Mouse (Mus musculus) liver (tissue): ENCODE data around the gene Triobp.

Experiments used
- DNase-seq: peaks from one replicate; pipeline ENCODE4 v3.0.0-alpha.2; 2020; ENCODE audit warnings: mixed read lengths

Gene Triobp

GRCm38 (mm10) chr15:78926021-78926919, 21.3 kb upstream of the Triobp start, which contains the start of gene Lgals1:
Gene Lgals1, plus strand, starts transcription at chr15:78926725.
- DNase-seq = peak; percentile 93

DNA sequence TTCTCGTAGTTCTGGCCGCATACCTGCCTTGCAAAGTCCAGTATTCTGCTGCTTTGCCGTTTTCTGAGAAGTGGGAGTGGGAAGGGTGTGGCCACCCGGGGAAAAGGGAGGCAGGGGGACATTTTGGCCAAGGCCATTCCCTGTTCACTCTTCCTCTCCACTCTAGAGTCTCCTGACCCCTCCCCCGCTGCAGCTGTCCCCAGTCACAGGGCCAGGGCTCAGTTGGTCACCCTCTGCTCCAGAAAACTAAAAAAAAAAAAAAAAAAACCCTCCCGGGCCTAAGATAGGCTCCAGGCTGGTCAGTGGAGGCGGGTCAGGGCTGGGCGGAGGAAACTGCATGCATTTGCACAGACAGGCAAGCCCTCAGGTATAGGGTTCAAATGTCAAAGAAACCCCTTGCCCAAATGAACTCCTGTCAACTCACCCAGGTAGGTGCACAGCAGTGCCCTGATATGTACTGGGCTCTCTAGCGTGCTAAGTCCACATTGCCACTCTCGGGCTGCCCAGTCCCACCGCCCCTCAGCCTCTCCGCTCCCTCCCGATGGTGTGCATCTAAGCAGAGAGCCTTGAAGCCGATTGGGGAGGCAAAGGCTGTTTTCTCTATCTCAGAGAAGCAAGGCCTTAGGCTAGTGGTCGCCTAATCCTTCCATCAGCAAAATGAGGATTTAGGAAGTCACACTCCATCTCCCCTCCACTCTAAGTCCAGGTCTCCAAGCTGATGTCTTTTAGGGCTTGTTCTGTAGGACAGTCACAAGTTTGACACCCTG, 20.3 kb upstream of the Triobp start:
- DNase-seq = peak; percentile 52

- peak; percentile 90 for DNase-seq
Measured at GRCm38 (mm10) chr15:78927788-78928457, 19.6 kb upstream of the Triobp start.

DNA sequence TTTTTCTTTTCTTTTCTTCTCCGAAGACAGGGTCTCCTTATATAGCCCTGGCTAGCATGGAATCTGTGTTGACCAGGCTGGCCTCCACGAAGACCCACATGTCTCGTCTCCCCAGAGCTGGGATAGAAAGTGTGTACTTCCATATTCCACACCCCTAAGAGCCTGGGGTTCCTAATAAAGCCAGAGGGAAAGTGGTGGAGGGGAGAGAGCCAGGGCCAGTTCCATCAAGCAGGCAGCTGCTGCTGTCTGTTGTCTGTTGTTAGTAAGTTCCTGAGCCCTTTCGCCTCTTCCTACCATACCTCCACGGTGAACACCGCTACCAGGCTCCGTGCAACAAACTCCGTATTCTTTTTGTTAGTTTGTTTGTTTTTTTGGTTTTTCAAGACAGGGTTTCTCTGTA, 19.0 kb upstream of the Triobp start:
- DNase-seq = no peak

DNA sequence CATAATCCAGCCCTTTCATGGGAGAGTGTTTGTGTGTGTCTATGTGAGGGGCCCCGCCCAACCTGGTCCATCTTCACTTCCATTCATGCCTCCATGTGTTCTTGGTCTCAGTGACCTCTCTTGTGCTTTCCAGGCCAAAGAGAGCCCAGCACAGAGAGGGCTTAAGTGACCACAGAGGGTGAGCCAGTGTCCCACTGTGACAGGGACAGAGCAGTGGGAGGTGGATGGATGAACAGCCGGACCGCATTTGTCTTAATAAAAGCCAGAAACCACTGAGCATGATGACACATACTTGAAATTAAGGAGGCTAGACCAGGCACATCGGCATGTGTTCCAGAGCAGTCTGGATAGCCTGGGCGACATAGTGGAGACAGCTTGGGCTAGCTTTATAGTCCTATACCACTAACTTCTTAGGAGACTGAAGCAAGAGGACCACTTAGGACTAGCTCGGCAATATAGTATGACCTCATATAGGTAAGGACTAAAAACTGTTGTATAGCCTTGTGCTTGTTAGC, 17.3 kb upstream of the Triobp start:
- no peak for DNase-seq

- DNase-seq = no peak
Measured at GRCm38 (mm10) chr15:78930801-78931426, 16.6 kb upstream of the Triobp start.

- peak; percentile 74 for DNase-seq
Measured at GRCm38 (mm10) chr15:78931577-78931976, 15.9 kb upstream of the Triobp start.

- peak; percentile 85 for DNase-seq
Measured at GRCm38 (mm10) chr15:78934784-78935320, 12.7 kb upstream of the Triobp start, which contains the start of gene Nol12. Gene Nol12, plus strand, starts transcription at chr15:78934933.

DNA sequence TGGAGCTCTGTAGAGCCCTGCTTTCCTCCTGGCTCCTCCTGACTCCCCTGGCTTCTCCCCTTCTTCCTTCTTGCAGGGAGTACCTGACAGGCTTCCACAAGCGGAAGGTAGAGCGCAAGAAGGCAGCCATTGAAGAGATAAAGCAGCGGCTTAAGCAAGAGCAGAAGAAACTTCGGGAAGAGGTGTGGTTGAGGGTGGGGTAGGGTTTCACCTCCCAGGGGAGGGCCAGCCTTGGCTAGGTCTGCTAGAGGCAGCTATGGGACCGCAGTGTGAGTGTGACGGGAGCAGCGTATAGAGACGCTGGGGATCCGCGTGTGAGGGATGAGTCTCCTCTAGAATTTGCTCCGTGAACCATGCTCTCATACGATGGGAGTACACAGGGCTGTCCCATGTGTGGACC, 11.1 kb upstream of the Triobp start:
- DNase-seq = peak; percentile 75

DNA sequence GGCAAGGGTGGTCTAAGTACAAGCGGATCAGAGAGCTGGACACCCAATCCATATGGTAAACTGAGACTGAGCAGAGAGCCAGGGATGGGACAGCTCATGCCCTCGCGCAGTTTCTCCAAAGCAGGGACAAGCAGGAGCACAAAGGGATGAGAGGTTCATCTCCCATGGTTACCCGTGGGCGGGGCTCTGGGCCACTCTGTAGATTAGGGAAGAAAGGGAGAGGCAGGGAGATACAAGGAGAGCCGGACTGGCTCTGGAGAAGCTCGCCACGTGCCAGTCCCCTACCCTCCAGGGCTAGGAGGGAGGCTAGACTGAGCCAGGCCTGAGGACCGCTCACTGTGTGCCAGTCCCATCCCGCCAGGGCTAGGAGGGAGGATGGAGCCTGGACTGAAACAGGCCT, 10.2 kb upstream of the Triobp start:
- no peak for DNase-seq

GRCm38 (mm10) chr15:78937963-78938362, 9.6 kb upstream of the Triobp start:
- DNase-seq = no peak

DNA sequence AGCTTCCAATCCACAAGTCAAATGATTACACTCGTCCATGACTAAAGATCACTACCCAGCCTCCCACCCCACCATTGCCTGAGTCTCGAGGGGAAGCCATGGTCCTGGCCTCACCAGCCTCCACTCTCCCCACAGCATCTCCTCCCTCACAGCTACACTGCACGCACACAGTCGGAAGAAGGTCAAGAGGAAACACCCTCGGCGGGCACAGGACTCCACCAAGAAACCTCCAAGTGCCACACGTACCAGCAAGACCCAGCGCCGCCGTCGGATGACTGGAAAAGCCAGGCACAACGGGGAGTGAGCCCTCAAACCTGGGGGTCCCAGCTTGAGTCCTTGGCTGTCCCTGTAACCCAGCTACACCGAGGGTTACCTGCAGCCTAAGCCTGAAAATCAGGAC, 7.2 kb upstream of the Triobp start:
- DNase-seq = no peak

DNA sequence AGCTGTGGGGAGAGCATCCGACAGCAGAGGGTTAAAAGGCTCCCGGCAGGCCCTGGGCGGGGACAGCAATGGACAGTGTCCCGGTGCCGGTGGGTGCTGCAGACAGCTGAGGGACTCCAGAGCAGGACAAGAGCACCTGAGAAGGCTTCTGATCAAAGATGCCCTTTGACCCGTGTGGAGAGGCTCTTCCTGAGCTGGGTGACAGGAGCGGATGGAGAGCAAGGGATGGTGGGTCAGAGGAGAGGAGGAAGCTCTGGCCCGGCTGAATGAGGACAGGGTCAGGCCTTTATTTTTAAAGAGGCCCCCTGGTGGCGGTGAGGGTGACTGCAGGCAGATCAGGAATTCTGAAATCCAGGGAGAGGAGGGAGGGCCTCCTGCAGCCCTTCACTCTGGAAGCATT, 4.9 kb upstream of the Triobp start:
- peak; percentile 77 for DNase-seq

DNA sequence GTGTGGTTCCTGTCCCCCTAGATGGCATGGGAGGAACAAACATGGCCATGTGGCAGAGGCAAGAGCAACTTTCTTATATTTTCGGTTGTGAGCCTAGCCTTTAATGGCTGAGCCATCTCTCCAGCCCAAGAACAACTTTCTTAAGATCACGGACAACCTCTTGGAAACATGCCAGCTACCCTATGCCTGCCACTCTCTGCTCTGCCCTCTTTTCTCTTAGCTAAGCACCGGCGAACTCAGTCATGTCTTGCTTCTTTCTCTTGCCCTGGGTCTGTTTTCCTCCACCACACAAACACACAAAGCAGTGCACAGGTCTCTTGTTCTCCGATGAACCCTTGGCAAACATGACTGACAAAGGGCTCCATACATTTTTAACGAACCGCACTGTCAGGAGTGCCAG, 1.3 kb upstream of the Triobp start:
- DNase-seq = no peak

- no peak for DNase-seq
Measured at GRCm38 (mm10) chr15:78948152-78948725, 715 bp downstream of the Triobp start.

- DNase-seq = no peak
Measured at GRCm38 (mm10) chr15:78948883-78949282, 1.4 kb downstream of the Triobp start.

GRCm38 (mm10) chr15:78955663-78956062, 8.1 kb downstream of the Triobp start:
- DNase-seq = no peak

DNA sequence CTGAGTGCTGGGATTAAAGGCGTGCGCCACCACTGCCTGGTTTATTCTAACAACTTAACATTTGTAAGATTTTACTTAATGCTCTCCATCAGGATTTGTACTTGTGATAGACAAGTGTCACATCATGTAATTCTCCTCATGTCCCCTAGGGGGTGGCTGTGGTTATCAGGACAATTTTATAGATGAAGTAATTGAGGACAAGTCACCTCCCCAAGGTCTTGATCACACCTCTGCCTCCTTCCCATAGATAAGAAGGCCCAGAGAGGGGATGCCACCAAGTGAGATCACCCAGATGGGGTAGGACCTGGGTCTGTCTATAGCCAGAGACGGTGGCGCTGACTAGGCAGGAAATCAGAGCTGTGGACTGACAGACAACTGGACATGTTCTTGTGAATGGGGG, 8.8 kb downstream of the Triobp start:
- no peak for DNase-seq

DNA sequence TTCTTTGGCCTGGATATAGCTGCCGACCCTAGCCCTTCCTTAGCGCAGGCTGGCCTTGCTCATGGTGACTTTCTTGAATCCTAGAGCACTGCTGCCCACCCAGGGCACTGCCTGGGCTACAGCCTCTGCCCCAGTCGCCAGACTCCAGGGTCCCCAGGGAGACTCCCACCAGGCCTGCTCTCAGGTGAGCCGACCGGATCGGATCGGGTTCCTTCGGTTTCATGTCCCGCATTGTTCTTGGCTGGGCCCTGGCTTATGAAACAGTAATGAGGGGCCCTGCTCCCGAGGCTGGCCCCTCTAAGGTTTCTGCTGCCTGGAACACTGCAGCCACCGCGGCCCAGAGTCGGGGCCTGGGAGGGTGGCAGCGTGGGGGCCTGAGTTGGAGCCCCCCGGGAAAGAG, 9.5 kb downstream of the Triobp start:
- DNase-seq = no peak

GRCm38 (mm10) chr15:78959537-78959936, 12.0 kb downstream of the Triobp start:
- DNase-seq = no peak

DNA sequence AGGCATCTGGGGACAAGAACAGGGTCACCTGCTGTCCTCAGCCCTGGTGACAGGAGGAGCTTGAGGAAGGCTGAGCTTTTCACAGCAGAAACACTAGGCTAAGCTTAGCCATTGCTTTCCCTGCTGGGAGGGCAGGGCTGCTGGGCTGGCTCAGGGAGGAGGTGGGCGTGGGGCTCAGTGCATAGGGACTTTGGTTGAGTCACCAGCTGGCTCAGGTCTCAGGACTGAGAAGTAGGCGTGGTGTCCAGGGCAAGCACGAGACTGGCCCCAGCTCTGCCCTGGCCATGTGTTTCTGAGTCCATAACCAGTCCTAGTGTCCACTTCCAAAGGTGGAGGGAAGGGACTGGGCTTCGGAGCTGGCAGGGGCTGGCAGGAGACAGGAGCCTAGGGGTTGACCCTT, 12.6 kb downstream of the Triobp start:
- DNase-seq = no peak

GRCm38 (mm10) chr15:78962885-78963284, 15.4 kb downstream of the Triobp start:
- DNase-seq = peak; percentile 51
